Mouse (Mus musculus) T-helper 2 cell (primary cell): ENCODE results near the gene Erich4.

Experiments
- in situ Hi-C: fragments of 300-600 bp; cut with MboI, MseI; formaldehyde crosslinking; loops from one replicate; pipeline ENCODE4 v1.15.1; 2025; ENCODE audit warnings: high pct_unique_total_duplicates

Gene Erich4

GRCm38 (mm10) chr7:25624851-25625250, 9.2 kb upstream of the Erich4 start:
- in situ Hi-C loops = no loop called here

DNA sequence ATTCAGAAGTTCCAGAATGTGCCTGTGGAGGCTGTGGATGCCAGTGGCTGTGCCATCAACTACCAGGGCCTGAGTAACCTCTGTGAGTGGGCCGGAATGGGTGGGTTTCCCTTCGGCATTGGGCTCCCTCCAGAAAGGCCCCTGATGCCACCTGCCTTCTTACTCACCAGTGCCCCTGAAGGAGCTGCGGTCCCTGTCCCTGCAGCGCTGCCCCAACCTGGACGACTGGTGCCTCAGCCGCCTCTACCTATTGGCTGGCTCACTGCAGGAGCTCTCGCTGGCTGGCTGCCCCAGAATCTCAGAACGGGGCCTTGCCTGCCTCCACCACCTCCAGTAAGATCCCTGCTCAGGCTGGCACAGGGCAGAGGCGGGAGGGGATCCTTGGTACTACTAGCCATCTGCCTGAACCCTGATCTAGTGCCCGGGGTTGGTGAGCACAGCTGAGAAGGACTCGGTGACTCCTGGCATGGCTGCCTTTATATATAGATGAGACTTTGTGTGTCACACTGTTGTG, 8.2 kb upstream of the Erich4 start:
- in situ Hi-C loops = no loop called here

DNA sequence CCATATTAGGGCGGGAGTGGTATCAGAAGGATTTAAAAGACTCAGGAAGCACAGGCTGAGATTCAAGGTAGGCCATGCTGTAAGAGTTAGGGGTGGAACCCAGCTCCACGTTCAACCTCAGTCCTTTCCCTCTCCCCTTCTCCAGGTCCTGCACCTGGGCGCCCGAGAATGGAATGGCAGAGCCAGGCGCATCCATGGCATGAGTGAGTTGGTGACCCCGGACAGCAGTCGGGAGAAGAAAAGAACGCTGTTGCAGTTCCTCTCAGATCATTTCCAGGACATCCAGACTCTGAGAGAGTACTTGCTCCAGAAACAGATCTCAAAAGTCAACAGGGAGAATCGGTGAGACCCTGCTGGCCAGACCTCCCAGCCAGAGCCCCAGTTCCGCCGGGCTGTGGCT, 5.1 kb upstream of the Erich4 start:
- in situ Hi-C loops = no loop called here

DNA sequence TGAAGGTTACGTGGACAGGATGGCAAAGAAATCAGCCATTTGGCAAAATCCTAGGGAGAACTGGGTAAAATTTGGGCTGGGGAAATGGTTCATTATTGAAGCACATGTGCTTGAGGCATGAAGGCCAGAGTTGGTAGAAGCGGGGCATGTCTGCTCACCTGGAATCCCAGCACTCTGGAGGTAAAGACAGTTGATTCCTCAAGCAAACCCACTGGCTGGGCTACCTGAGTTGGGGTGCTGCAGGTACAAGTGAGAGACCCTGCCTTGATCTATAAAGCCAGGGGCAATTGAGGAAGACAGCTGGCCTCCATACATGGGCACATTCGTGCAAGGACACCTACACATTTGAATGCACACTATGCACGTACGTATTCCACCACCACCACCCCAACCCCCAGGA, 4.4 kb upstream of the Erich4 start:
- in situ Hi-C loops = no loop called here

DNA sequence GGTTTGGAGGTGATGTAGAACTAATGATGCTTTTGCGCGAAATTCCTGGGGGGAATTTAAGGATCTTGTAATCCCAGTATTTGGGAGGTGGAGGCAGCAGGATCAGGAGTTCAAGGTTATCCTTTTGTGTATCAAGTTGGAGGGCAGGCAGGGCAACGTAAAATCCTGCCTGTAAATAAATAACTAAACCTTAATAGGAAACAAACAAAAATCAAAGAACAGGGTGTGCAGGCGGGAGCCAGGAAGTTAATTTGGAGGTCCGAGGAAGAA, 4.0 kb upstream of the Erich4 start:
- in situ Hi-C loops = no loop called here

GRCm38 (mm10) chr7:25618865-25619721, 3.4 kb upstream of the Erich4 start, which contains the start of gene Dmac2:
Gene Dmac2, plus strand, starts transcription at chr7:25619414.
- in situ Hi-C loops = no loop called here

DNA sequence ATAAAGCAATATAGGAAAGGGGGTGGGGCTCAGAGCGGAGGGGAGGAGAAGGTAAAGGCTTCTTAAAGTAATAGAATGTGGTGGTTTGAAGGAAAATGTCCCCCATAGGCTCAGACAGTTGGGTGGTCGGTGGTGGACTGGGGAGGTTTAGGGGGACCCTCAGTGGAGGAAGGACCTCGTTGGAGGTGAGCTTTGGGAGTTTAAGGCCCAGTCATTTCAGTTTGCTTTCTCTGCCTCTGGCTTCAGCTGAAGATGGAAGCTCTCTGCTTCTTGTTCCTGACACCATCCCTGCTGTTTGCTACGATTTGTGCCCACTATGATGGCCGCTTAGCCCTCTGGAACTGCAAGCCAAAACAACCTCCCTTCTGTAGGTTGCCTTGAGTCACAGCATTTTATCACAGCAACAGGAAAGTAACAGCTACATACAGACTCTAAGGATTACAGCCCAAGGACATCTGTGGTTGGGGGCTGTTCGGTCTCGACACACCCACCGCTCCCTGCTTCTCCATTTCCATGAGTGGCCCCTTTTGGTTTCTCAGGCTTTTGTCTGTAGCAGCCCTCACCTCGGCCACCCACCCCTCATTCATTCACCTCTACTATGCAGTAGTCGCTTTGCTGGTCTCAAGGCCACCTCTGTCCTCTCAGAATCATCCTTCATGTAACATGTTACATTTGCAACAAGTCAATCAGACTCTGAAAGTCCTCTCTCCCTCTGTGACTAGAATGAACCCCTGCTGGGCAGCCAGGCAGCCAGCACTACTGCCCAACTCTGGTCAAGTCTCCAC, 1.9 kb upstream of the Erich4 start:
- in situ Hi-C loops = no loop called here

DNA sequence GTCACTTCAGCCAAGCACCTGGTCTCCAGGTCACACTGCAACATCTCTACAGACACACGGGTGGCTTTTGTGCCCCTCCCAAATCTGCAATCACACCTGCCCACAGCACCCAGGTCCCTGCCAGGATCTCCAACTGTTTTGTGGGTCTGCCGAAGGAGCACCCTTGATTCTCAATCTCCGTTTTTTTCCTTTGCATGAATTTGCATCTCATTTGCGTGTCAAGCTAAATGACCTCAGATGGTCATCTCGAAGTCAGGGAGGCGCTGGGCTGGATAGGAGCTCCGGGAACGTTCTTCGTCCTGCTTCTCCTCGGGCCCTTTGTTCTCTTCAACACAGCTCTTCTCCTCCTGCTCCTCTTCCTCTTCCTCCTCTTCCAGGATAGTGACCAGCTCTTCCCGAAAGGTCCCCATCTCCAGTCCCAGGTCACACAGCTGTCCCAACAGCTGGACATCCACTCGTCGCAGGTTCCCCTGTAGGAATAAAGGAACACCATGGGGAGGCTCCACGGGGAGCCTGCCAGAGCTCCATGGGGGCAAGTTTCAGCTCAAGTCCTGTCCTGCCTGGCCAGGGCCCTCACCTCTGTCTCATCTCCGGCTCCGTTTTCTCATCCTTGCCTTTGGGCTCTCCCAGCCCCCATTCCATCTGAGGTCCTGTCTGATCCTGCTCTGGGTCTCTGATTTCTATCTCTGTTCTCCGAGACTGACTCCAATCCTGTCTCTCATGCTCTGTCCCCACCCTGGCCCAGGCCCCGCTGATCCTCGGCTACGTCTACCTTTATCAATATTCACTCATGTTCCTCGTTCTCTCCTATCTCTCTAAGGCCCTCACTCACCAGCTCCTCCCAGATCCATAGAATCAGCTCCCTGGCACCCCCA, 624 bp downstream of the Erich4 start:
- in situ Hi-C loops = loop anchor here (5.0 kb wide), 1 partner anchor 42 kb away; the partner anchor contains the start of genes Bckdha and Exosc5

DNA sequence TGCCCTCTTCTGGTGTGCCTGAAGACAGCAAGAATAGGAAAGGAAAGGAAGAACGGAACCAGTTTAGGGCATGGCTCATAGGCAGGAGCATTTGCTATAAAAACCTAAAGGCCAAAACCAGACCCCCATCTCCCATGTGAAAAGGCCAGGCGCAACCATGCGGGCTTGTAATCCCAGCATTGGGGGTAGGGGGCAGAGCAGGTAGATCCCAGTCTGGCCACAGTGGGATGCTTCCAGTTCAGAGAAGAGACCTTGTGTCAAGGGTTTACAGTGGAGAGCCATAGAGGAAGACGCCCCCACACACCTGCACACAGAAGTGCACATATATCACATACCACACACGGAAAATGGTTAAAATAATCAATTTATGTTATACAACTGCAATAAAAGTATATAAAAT, 1.6 kb downstream of the Erich4 start:
- in situ Hi-C loops = loop anchor here (5.0 kb wide), 1 partner anchor 43 kb away; the partner anchor contains the start of genes Bckdha and Exosc5

GRCm38 (mm10) chr7:25611501-25611900, 4.2 kb downstream of the Erich4 start:
- in situ Hi-C loops = loop anchor here (5.0 kb wide), 1 partner anchor 46 kb away; the partner anchor contains the start of genes Bckdha and Exosc5

DNA sequence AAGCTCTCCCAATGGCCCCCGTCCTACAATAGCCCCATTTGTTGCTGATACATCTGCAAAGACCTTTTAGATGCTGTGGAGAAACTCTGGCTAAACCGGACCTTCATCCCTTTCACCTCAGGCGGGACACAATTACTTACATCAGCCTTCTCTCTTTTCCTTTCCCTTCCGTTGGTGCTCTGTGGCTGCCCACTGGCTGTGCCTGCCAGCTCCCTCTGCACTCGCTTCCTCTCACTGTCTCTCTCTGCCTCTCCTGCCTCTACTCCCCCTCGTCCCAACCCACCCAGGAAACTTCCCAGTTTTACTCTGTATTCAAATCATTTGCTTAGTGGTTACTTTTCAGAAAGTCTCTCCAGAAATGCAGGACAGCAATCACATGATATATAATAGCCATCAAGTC, 5.6 kb downstream of the Erich4 start:
- in situ Hi-C loops = loop anchor here (5.0 kb wide), 1 partner anchor 47 kb away; the partner anchor contains the start of genes Bckdha and Exosc5

DNA sequence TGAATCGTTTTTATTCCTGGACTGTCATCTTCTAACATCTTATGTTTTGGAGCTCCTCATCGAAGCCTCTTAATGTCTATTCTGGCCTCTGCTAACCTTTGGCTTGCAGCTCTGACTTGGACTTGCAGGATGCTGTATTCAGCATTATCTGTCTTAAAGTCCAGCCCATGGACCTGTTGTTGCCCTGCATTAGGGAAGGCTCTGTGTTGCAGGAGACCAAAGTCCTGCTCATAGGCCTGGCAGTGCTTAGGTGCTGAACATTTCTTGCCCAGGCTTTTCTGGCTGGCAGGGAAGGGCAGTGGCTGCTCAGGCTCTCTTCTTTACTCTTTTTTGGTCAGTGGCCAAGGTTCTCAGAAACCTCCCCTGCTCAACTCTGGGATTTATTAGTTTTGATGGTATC, 8.5 kb downstream of the Erich4 start:
- in situ Hi-C loops = no loop called here

- in situ Hi-C loops = no loop called here
Measured at GRCm38 (mm10) chr7:25606625-25607063, 9.0 kb downstream of the Erich4 start.

- in situ Hi-C loops = no loop called here
Measured at GRCm38 (mm10) chr7:25601346-25601745, 14.3 kb downstream of the Erich4 start.

DNA sequence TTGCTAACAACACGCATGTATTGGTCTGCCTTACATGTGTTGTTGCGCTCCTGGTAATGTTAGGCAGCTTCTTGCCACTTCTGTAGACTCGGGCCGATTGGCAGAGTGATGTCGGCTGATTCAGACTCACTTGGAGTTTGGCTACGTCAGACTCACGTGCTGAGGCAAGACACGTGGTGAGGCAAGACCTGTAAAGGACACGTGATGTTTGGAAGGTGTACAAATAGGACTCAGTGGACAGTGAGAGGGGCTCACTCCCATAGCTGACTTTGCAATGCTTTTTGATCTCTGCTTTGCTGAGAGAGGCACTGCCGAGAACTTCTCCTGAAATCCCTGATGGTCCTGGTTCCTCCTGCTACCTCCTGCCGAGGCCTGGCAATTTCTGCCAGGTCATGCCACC, 15.0 kb downstream of the Erich4 start:
- in situ Hi-C loops = no loop called here

DNA sequence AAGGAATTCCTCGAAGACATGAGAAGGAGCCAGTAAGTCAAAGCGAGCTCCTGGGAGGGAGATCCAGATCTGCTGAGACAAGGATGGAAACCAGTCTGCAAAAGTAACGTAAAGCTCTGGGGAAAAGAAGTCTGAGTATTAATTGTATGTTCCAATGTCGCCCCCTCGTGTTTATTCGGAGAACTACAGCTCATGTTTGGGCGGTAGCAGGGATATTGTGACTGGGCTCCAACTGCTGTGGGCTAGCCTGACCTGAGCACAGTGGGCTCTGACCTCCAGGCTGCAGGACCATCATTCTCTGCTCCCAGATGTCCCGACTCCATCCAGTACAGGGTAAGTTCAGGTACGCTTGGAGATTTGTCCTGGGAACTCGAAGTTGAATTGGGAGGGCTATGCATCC, 16.0 kb downstream of the Erich4 start:
- in situ Hi-C loops = loop anchor here (5.0 kb wide), 1 partner anchor 167 kb away; no protein-coding TSS in a partner anchor

DNA sequence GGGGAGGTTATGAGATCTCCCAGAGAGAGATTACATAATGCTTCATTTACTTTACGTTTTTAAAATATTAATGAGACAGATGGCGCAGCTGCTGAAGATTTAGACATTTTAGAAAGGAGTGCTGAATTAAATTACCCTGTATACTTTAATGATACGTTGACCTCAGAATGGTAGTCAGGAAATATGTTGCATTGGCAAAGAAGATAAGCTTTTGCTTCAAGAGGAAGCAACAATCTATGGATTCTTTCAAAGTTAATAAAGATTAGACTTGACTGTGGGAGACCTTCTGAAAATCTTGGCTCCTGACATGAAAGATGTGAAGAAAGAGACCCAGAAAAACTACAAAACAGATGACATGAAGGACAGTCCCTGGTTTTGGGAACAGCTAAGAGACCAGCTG, 21.8 kb downstream of the Erich4 start:
- in situ Hi-C loops = no loop called here

DNA sequence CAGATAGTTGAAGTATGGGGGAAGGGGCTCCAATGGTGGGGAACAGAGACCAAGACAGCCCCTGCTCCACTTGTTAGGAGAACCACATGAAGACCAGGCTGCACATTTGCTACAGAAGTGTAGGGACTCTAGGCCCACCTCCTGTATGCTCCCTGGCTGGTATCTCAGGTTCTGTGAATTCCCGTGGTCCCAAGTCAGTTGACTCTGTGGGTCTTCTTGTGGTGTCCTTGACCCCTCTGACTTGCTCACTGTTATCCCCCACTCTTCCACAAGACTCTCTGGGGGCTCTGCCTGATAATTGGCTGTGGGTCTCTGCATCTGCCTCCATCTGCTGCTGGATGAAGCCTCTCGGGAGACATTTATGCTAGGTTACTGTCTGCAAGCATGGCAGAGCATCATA, 24.5 kb downstream of the Erich4 start:
- in situ Hi-C loops = no loop called here

- in situ Hi-C loops = no loop called here
Measured at GRCm38 (mm10) chr7:25585351-25586204, 30.1 kb downstream of the Erich4 start.

DNA sequence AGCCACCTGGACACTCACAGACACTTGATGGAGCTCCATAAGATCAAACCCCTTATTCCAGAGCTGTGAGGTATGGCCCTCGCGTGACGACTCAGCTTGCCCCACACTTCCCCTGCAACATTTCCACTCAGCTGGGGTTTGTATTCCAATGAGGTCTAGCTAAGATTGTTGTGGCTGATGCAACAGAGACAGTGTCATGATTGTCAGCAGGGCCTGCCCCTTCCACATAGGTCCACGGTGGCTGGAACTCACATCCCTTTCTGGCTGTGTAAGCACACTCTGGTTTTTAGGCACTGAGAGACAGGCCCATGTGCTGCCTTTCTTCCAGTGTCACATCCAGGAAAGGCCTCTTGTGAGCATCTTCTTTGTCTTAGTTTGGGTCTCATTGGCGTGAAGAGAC, 31.0 kb downstream of the Erich4 start:
- in situ Hi-C loops = no loop called here
